Mouse (Mus musculus): ENCODE data around the gene Dolk.

Gene Dolk

DNA sequence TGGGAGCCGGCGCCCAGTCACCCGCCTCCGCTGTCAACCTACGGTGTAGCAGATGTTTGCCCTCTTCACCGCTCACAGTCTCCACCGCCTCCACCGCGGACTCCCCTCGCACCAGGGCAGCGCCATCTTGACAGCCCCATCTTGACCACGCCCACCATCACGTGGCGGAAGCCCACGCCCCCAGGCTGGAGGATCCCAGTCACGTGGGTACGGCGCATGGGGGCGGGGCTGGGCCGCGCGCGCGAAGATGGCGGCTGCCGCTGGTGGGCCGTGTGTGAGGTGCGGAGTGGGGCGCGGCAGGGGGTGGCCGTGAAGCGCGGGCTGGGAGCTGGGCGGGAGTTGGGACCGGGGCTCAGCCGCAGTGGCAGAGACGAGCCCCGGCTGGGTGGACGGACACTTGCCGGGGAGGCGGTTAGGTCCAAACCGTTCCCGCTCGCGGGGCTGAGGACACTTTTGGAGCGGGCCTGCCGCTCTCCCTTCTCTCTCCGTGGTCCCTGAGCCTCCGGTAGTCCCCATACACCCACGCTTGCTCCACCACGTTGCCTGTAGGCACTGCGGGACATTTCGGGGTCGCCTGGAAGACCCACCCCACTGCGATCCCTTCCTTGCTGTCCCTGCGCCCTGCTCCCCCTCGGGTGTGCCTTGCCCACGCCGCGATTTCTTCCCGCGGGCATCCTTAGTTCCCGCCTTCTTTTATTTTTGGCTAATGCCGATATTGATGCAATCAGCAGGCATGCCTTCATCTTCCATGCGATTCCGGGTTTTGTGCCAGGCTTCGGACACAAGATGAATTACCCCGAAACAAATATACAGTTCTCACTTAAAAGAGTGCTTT, at the start of gene Dolk, which contains the start of gene Nup188:
Gene Dolk, minus strand, starts transcription at position 143 of the 835 bp plus-strand sequence.
Gene Nup188, plus strand, starts transcription at position 206 of the 835 bp plus-strand sequence.
- peak; percentile 97 for DNase-seq (ENCODE audit: inconsistent ontology term)

DNA sequence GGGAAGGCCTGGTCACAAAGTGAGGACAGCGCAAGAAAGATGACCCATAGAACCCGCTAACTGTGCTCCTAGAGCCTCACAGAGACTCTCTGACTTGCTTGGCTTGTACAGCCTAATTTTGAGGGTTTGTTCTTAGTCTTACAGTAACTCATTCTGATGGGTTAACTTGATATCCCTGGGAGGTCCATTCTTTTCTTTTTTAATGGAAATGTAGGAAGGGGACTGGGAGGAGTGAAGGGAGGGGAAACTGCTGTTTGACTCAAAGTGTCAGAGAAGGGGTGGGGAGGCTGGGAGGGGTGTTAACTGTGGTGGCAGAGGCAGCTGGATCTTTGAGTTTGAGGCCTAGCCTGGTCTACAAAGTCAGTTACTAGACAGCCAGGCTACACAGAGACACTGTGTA, 49.2 kb upstream of the Dolk start:
- no peak for DNase-seq (ENCODE audit: inconsistent ontology term)

DNA sequence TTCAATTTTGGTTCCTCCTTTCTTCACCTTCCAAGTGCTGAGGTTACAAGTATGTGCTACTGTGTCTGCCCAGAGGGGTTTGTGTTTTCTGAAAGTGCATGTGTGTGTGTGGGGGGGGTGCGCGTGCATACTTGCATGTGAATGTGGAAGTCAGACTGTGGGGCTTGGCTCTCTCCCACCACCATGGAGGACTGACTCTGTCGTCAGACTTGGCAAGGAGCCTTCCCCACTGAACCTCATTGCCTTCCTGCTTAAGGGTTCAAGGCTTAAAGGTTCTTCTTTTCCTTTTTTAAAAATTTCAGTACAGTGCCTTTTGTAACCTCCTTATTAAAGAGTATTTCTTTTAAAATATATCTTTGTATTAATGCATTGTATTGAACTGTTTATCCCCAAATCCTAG, 42.7 kb upstream of the Dolk start:
- no peak for DNase-seq (ENCODE audit: inconsistent ontology term)

DNA sequence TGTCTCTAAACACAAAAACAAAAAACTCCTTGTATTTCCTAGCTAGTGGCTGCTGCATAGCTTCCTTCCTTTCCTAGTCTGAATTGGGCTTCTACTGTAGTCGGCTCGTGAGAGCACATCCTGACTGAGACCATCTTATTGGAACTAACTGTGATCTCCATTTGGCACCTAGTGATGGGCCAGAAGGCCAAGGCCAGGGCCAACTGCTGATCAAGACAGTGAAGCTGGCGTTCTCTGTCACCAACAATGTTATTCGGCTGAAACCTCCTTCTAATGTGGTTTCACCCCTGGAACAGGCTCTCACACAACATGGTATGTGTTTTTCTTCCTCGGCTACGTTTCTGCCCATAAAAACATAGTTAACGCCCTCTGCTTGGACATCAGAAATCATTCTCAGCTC, 41.1 kb upstream of the Dolk start:
- DNase-seq (ENCODE audit: inconsistent ontology term) = no peak

DNA sequence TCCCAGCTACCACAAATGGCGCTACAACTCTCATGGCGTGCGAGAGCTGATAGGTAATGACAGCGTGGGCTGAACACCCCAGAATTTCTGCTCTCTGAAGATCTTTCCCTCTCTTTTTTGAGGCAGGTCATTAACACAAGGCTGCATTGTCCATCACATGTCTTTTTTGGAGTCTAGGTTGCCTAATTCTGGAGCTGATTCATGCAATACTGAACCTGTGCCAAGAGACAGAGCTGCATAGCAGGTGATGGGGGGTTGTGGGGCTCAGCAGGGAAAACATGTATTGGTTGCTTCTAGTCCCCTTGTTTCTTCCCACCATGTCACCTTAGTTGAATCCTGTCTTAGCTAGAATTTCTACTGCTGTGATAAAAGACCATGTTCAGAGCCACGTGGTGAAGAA, 39.2 kb upstream of the Dolk start:
- no peak for DNase-seq (ENCODE audit: inconsistent ontology term)

DNA sequence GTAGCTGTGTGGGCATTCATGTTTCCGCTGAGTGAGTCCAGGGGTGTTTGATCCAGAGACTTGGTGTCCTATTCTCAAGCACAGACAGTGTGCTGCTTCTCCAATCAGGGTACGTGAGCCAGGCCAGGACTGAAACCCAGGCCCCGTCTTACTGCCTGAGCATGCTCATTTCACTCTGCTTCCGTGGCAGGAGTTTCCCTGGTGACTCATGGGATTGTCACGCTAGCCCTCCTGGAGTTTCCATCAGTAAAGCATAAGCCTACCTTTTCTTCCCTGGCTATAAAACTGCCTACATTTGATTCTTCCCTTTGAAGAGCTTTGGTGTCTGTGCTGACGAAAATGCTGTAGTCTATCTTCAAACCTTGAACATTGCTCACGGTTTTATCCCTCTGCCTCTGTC, 37.0 kb upstream of the Dolk start:
- no peak for DNase-seq (ENCODE audit: inconsistent ontology term)

DNA sequence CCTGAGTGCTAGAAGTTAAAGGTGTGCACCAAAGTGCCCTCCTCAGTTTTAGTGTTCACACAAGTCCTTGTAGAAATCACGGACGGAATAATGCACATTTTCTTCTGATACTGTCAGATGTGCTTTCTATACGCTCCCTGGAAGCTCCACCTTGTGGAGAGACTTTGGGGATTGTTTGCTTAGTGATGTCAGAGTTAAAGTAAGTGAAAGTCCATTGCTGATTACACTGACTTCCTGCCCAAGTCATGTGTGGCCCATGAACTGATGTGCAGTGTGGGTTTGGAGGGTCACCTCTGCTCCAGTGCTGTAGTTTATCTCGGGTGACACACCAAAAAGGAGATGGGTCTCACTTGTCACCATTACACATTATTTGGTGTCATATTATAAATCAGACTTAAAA, 33.1 kb upstream of the Dolk start:
- no peak for DNase-seq (ENCODE audit: inconsistent ontology term)

DNA sequence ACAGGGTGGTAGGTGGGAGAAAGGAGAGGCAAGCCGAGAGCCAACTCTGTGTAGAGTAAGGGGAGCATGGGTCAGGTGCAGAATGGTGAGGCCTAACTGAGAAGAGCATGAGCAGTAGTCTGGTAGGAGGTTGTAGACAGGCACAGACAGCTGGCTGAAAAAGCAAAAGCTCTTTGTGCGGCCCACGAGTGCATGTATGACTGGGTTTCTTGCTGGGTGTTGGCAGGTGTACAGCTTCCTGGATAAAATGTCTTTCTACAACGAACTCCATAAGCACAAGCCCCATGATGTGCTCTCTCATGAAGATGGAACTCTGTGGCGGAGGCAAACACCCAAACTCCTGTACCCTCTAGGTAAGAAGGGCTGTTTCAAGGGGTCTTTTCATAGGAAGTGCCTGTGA, 30.8 kb upstream of the Dolk start:
- no peak for DNase-seq (ENCODE audit: inconsistent ontology term)

DNA sequence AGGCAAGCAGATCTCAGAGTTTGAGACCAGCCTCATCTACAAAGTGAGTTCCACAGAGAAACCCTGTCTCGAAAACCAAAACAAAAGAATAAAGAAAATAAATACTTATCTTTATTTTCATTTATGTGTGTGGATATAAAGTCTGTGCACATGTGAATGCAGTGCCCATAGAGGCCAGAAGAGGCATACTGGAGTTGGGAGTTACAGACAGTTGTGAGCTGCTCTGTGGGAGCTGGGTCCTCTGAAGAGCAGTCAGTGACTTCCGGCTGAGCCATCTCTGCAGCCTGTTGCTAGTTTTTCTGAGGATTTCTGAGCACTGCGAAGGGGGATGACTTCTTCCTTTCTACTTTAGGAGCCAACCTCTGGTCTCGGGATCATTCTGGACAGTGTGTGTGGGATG, 30.0 kb upstream of the Dolk start:
- no peak for DNase-seq (ENCODE audit: inconsistent ontology term)

DNA sequence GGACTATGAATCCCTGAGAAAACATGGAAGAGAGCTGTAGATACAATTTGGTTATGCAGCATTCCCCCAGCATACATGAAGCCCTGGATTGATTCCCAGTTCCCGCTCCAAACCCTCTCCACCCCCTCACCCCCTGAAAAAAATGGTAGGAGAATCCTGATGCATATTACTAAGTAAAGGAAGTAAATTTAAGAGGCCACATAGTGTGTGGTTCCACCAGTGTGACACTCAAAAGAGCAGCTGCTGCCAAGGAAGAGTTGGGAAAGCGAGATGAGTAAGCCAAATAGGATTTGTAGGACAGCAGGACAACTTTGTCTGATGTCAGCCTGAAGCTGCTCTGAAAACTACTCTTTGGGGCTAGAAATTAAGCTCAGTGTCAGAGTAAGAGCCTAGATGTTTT, 25.3 kb upstream of the Dolk start:
- DNase-seq (ENCODE audit: inconsistent ontology term) = peak; percentile 3

DNA sequence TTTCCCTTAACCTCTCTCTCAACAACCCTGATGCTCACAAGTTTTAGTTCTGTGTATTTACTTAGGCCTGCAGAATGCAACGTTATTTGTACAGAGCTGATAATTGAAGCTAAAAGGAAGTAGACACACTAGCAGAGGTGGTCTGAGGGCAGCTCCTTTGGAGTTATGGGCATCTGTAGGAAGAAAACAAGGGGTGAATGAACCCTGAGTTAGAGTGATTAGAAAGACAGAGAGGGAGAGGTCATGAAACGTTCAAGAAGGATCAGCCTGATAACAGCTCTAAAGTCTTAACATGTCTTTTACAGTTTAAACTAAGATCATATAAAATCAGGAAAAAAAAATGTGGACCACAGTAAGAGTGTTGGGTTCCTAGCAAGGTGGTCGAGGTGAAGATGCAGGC, 23.2 kb upstream of the Dolk start:
- no peak for DNase-seq (ENCODE audit: inconsistent ontology term)

DNA sequence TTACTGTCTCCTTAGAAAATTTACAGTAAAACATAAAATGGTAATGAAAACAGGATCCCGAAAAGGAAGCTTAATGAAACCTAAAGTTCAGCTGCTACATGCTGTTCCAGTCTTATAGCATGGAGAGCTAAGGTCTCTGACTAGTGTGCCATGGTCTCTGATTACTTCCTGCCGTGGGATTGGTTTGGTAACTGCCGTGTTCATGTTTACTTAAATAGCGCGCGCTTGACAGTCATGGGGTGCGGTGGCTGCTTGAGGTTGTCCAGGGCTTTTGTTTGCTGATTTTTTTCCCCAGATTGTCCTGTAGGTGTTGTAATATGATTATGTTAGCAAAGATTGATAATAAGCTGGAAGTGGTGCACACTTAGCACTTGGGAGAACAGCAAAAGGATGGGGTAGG, 20.0 kb upstream of the Dolk start:
- DNase-seq (ENCODE audit: inconsistent ontology term) = no peak

DNA sequence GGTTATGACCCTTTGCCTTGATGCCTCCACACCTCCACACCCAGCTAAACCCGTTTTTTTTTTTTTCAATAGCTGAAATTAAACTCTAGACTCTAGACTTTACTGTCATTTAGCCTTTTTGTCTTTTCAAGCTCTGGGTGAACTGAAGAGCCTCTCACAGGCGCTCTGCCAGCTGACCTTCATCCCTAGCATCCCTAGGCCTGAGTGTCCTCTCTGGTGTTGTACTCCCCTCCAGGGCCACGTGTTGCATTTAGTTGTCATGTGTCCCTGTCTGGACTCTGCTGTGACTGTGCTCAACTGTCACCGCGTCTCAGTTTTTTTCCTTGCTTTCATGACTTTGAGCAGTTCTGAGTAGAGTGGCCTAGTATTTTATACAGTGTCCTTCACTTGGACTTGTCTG, 13.8 kb upstream of the Dolk start:
- DNase-seq (ENCODE audit: inconsistent ontology term) = no peak

DNA sequence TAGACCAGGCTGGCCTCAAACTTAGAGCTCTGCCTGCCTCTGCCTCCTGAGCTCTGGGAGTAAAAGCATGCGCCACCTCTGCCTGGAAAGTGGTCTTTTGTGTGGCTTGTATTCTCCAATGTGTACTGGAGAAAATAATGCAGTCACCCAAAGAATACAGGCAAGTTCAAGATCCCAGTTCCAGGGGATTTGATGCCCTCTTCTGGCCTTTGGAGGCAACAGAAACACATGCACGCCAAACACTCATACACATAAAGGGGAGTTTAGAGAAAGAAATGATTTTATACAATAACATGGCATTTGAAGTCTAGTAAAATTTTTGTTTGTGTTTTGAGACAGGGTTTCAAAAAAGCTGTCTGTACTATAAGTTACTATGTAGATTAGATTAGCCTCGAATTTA, 13.4 kb upstream of the Dolk start:
- DNase-seq (ENCODE audit: inconsistent ontology term) = no peak

DNA sequence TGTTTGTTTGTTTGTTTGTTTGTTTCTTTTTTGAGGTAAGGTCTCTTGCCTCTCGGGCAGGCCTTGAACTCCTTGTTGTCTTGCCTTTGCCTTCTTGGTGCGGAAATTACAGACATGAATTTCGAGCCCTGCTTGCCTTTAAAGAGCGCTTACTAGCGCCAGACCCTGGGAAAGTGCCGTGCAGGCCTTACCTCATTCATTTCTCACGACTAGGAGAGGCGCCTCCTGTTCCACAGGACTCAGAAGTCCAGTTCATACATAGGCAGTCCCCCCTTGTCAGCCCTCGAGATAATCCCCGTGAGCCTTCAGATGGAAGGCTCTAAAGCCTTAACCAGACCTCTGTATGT, 866 bp upstream of the Dolk start:
- no peak for DNase-seq (ENCODE audit: inconsistent ontology term)

DNA sequence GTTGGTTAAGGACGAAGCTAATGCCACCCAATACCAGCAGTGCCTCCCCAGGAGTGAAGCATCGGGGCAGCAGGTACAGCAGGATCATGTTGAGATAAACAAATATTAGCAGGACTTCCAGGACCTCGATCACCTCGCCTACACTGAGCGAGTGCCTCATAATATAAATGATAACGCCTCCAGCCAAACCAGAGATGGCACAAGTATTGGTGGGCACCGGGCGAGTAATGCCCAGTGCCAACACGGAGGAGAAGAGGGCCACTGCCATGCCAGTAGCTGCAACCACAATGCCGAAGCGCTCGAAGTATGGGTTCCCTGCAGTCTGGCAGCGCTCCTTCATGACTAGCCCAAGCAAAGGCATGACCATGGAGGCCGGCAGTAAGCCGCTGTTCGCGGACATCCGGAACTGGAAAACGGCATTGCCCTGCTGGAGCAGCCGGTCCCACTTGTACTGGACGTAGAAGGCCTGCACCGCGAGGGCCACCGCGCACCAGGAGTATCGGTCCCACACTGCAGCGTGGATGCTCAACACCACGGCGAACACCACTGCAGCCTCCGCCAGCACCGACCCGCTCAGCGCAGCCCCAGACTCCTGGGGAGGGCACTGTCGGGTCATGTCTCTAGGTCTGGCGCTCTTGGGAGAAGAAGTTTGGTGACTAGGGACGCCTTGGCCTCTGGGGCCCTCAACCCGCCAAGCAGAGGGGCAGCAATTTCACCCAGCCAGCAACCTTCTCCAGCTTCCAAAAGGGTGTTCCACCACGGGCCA, 535 bp downstream of the Dolk start:
- no peak for DNase-seq (ENCODE audit: inconsistent ontology term)

DNA sequence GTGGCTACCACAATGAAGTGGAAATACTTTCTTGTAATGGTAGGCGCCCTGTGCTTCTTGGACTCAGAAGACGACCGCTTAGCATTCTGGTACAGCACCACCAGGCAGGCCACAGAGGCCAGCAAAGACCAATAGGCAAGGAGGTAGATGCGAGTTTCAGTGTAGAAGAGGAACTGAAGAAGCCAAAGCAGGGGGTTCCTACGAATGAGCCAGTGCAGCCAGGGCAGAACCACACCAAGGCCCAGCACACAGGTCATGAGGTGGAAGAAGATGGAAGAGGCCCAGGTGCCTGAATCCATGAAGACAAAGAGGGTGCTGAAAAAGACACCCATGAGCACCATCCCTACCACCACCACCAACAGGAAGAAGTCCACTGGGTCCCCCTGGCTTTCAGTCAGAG, 1.1 kb downstream of the Dolk start:
- no peak for DNase-seq (ENCODE audit: inconsistent ontology term)

DNA sequence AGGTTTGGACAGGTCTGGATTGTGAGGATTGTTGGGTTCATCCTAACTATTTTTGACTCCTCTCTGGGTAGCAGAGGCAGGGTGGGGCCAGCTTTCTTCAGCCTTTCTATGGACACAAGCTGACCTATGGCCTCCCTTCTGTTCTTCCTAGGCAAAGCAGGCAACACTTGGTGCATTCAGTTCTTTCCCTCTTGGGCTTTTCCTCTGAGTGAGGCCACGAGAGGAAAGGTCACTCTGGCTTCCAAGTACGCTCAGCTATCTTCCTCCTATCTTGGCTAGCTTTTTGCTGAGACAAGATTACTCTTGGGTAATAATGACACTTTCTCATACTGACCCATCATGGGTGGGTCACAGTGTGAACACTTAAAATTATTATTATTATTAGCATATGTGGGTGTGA, 2.9 kb downstream of the Dolk start:
- no peak for DNase-seq (ENCODE audit: inconsistent ontology term)

DNA sequence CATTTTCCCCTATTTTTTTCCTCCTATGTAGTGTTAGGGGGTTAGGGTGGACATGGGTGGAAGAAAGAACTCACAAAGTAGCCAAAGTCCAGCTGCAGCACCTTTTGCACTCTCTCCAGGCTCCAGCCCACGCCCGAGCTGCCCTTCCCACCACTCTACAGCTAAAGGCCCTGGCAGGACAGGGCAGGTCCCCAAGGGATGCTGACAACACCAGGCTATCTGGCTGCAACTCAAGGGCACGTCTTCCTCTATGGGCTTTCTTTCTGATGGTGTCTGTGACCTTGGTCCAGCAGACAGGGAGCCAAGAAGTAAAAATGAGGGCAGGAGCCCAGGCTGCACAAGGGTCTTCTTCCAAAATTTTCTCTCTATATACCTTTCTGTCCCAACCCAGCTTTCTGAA, 4.5 kb downstream of the Dolk start:
- no peak for DNase-seq (ENCODE audit: inconsistent ontology term)

DNA sequence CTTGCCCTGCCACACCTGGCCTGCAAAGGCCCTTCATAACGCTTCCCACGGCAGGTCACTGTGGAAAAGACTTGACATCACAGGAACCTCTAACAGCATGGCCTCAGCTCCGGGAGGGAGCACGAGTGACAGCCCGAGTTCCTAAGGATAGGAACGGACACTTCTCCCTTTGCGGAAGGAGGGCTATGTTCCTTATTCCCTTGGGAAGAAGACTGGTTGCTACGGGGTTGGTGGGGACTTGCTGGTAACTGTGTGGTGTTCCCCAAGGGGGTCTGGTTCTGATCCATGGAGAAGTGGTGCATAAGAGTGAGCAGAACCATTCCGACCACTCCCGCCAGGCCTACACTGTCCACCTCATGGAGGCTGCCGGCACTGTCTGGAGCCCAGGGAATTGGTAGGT, 5.4 kb downstream of the Dolk start, which contains the start of gene Gm28038:
Gene Gm28038, plus strand, starts transcription at position 301 of the 400 bp plus-strand sequence.
- no peak for DNase-seq (ENCODE audit: inconsistent ontology term)

DNA sequence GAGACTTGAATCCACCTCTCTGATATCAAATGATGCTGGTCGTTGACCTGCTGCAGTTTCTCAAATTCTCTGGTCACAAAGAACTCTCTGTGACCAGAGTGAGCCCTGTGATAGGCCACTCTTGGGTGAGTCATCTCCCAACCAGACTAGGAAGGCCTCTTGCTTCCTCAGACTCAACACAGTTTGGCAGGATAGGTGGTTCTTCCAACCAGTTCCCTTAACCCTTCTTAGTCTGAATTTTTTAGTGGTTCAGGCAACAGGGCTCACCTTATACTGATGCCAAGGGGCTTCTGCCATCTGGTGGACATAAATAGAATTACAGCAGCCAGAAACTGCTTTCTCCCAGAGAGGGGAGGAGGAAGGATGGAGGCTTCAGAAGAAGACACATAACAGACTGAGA, 16.0 kb downstream of the Dolk start:
- DNase-seq (ENCODE audit: inconsistent ontology term) = peak; percentile 96

DNA sequence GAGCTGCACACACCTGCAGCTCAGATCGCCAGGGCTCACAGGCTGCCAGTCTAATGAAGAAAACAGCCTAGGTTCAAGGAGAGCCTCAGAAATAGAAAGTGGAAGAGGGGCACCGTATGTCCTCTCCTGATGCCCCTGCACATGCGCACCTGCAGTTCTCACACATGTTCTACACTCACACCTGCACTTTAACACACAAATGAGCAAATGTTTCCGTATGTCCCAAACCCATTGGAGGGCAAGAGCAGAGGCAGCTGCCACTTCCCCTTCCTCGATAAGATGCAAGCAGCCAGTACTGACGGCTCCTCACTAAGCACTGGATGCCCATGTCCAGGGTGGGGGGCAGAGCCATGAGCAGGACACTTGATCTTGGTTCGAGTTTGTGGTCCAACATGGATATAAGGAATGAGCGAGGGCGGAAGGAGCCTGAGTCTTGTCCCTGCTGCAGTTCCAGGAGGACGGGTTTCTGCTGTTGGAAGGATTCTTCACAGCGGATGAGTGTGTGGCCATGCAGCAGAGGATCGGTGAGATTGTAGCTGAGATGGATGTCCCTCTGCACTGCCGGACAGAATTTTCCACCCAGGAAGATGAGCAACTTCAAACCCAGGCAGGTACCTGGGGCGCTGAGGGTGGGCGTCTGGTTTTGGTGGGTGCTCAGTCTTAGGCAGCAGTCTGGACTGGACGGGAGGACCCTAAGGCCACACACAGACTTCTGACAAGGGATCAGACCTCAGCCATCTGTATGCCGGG, 16.7 kb downstream of the Dolk start:
- DNase-seq (ENCODE audit: inconsistent ontology term) = no peak

DNA sequence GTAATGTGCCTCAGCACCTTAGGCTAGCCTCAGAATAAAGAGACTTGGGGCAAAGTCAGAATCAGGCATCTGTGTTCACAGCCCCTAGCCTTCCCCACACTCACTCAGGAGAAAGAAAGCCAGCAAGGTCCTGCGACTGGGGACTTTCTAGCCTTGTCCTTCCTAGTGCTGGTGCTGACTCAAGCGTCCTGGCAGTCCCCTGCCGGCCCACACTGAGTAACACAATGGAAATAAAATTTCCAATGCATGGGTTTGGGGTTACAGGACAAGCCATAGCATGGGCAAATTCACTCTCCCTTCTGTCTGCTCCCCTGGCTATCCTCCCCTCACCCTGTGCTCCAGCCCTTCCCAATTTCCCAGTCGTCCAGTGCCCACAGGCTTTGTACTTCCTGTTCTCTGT, 17.8 kb downstream of the Dolk start:
- DNase-seq (ENCODE audit: inconsistent ontology term) = no peak

Data from Muller cell, postnatal 12 days (primary cell).